Mouse (Mus musculus): ENCODE measurements at regions not wholly inside any gene's neighbourhood (a gene's known extent, or its start where the extent isn't known, plus 50 kb on each side); places are given as distances from the start of the nearest gene placed in this dataset.

- no peak overlapping the region for H3K4me3 ChIP-seq (replicated peaks; ENCODE audit: extremely low read depth, low read depth, low read length)
- 47% methylated on average over 7 of the region's 7 CpGs for WGBS
- H3K4me1 ChIP-seq (ENCODE audit: control insufficient read depth, insufficient read depth, low read length) = no peaks in the 10 kb centered on the region
- TF ChIP-seq POLR2A (IDR thresholded peaks at IDR 0.05; ENCODE audit: borderline replicate concordance, extremely low read depth, low read depth, low read length) (no peak), CTCF (IDR thresholded peaks at IDR 0.05; ENCODE audit: insufficient read depth, low read length) (no peak)
- no peak for DNase-seq
These were observed 302.3 kb downstream of the Irs2 start for GRCm38 (mm10) chr8:10705909-10706308.

- Histone ChIP-seq H3K4me3 (replicated peaks; ENCODE audit: extremely low read depth, low read depth, low read length) (no peak overlapping the region), H3K4me1 (ENCODE audit: control insufficient read depth, insufficient read depth, low read length) (no peaks in the 10 kb centered on the region)
- no peak for TF ChIP-seq POLR2A (IDR thresholded peaks at IDR 0.05; ENCODE audit: borderline replicate concordance, extremely low read depth, low read depth, low read length)
- no peak for TF ChIP-seq CTCF (IDR thresholded peaks at IDR 0.05; ENCODE audit: insufficient read depth, low read length)
- whole genome bisulfite sequencing = 87% methylated on average over 7 of the region's 7 CpGs
- no peak for DNase-seq
These were observed 305.5 kb downstream of the Irs2 start for GRCm38 (mm10) chr8:10702755-10703154.

- no peak overlapping the region for H3K4me3 ChIP-seq (replicated peaks; ENCODE audit: extremely low read depth, low read depth, low read length)
These were observed 306.0 kb downstream of the Irs2 start for GRCm38 (mm10) chr8:10702248-10702647.

GRCm38 (mm10) chr8:10701648-10702061 is 306.6 kb downstream of the Irs2 start:
- WGBS = 83% methylated on average over 4 of the region's 4 CpGs
- no peaks in the 10 kb centered on the region for H3K4me1 ChIP-seq (ENCODE audit: control insufficient read depth, insufficient read depth, low read length)
- no peak overlapping the region for H3K4me3 ChIP-seq (replicated peaks; ENCODE audit: extremely low read depth, low read depth, low read length)
- no peak for DNase-seq
- TF ChIP-seq POLR2A (IDR thresholded peaks at IDR 0.05; ENCODE audit: borderline replicate concordance, extremely low read depth, low read depth, low read length) (no peak), CTCF (IDR thresholded peaks at IDR 0.05; ENCODE audit: insufficient read depth, low read length) (no peak)

More at GRCm38 (mm10) chr8:10702248-10702647, 306.0 kb downstream of the Irs2 start:
- TF ChIP-seq CTCF (IDR thresholded peaks at IDR 0.05; ENCODE audit: insufficient read depth, low read length) = no peak
- no peak for TF ChIP-seq POLR2A (IDR thresholded peaks at IDR 0.05; ENCODE audit: borderline replicate concordance, extremely low read depth, low read depth, low read length)
- 80% methylated on average over 10 of the region's 10 CpGs for WGBS
- no peaks in the 10 kb centered on the region for H3K4me1 ChIP-seq (ENCODE audit: control insufficient read depth, insufficient read depth, low read length)
- DNase-seq = no peak

- WGBS = 77% methylated on average over 4 of the region's 4 CpGs
- H3K4me3 ChIP-seq (replicated peaks; ENCODE audit: extremely low read depth, low read depth, low read length) = no peak overlapping the region
- no peak for DNase-seq
- no peaks in the 10 kb centered on the region for H3K4me1 ChIP-seq (ENCODE audit: control insufficient read depth, insufficient read depth, low read length)
- TF ChIP-seq CTCF (IDR thresholded peaks at IDR 0.05; ENCODE audit: insufficient read depth, low read length) = no peak
- no peak for TF ChIP-seq POLR2A (IDR thresholded peaks at IDR 0.05; ENCODE audit: borderline replicate concordance, extremely low read depth, low read depth, low read length)
These were observed 307.0 kb downstream of the Irs2 start for GRCm38 (mm10) chr8:10701226-10701625.

GRCm38 (mm10) chr8:10699669-10700068 is 308.6 kb downstream of the Irs2 start:
- H3K4me1 ChIP-seq (ENCODE audit: control insufficient read depth, insufficient read depth, low read length) = no peaks in the 10 kb centered on the region
- DNase-seq = no peak
- no peak overlapping the region for H3K4me3 ChIP-seq (replicated peaks; ENCODE audit: extremely low read depth, low read depth, low read length)
- no peak for TF ChIP-seq POLR2A (IDR thresholded peaks at IDR 0.05; ENCODE audit: borderline replicate concordance, extremely low read depth, low read depth, low read length)
- TF ChIP-seq CTCF (IDR thresholded peaks at IDR 0.05; ENCODE audit: insufficient read depth, low read length) = no peak
- 81% methylated on average over 9 of the region's 9 CpGs for WGBS

- no peaks in the 10 kb centered on the region for H3K4me1 ChIP-seq (ENCODE audit: control insufficient read depth, insufficient read depth, low read length)
- DNase-seq = no peak
- H3K4me3 ChIP-seq (replicated peaks; ENCODE audit: extremely low read depth, low read depth, low read length) = no peak overlapping the region
- WGBS = 85% methylated on average over 6 of the region's 6 CpGs
- TF ChIP-seq CTCF (IDR thresholded peaks at IDR 0.05; ENCODE audit: insufficient read depth, low read length) (no peak), POLR2A (IDR thresholded peaks at IDR 0.05; ENCODE audit: borderline replicate concordance, extremely low read depth, low read depth, low read length) (no peak)
These were observed 313.1 kb downstream of the Irs2 start for GRCm38 (mm10) chr8:10695181-10695580.

- H3K4me3 ChIP-seq (replicated peaks; ENCODE audit: extremely low read depth, low read depth, low read length) = no peak overlapping the region
- no peak for TF ChIP-seq POLR2A (IDR thresholded peaks at IDR 0.05; ENCODE audit: borderline replicate concordance, extremely low read depth, low read depth, low read length)
- no peak for TF ChIP-seq CTCF (IDR thresholded peaks at IDR 0.05; ENCODE audit: insufficient read depth, low read length)
- H3K4me1 ChIP-seq (ENCODE audit: control insufficient read depth, insufficient read depth, low read length) = no peaks in the 10 kb centered on the region
- WGBS = 65% methylated on average over 1 of the region's 1 CpGs
- no peak for DNase-seq
These were observed 317.6 kb downstream of the Irs2 start for GRCm38 (mm10) chr8:10690659-10691058.

GRCm38 (mm10) chr8:10689881-10690280 is 318.4 kb downstream of the Irs2 start:
- H3K4me1 ChIP-seq (ENCODE audit: control insufficient read depth, insufficient read depth, low read length) = no peaks in the 10 kb centered on the region
- TF ChIP-seq POLR2A (IDR thresholded peaks at IDR 0.05; ENCODE audit: borderline replicate concordance, extremely low read depth, low read depth, low read length) = no peak
- TF ChIP-seq CTCF (IDR thresholded peaks at IDR 0.05; ENCODE audit: insufficient read depth, low read length) = no peak
- DNase-seq = no peak
- WGBS = 80% methylated on average over 12 of the region's 12 CpGs
- no peak overlapping the region for H3K4me3 ChIP-seq (replicated peaks; ENCODE audit: extremely low read depth, low read depth, low read length)

- 50% methylated on average over 9 of the region's 9 CpGs for WGBS
- TF ChIP-seq POLR2A (IDR thresholded peaks at IDR 0.05; ENCODE audit: borderline replicate concordance, extremely low read depth, low read depth, low read length) (no peak), CTCF (IDR thresholded peaks at IDR 0.05; ENCODE audit: insufficient read depth, low read length) (no peak)
These were observed 320.2 kb downstream of the Irs2 start for GRCm38 (mm10) chr8:10687867-10688561.

More at GRCm38 (mm10) chr8:10687867-10688561, 320.2 kb downstream of the Irs2 start:
- no peak overlapping the region for H3K4me3 ChIP-seq (replicated peaks; ENCODE audit: extremely low read depth, low read depth, low read length)
- no peak for DNase-seq
- H3K4me1 ChIP-seq (ENCODE audit: control insufficient read depth, insufficient read depth, low read length) = no peaks in the 10 kb centered on the region

Data from lung, adult 2 months (tissue).